Comparison of ENCODE assay signal across 17 mouse cellular contexts in genomic region chr14:32638485-32638884, GRCm38 (mm10). TPM values are rescaled to one million over a fixed set of nuclear protein-coding genes. Genes with fewer than 3 reads are reported as not detected.
"Had no signal": no experiment of that assay in that cellular context is flagged by ENCODE, and none has a peak within 500 bp of the region (broad histone marks: within the 10 kb centered on the region; RNA-seq: fewer than 3 reads in every experiment).

No protein-coding gene starts in this region.

- DNase-seq: liver, postnatal 0 days; lung, adult 2 months; lung, postnatal 14 days; lung, postnatal 36 days; midbrain, embryonic 14.5 days; retina, postnatal 1 day; right cerebral cortex, adult 18-20 months; right cerebral cortex, postnatal 25 days; right cerebral cortex, postnatal 4 days; spleen, adult 18-20 months; thymus, adult 2 months; thymus, postnatal 25 days; thymus, postnatal 4 days had no signal

- ATAC-seq: liver, postnatal 0 days; lung, postnatal 0 days; midbrain, embryonic 16.5 days had no signal

RNA-seq across cellular contexts. Expression of gene Prrxl1, which starts 39.3 kb away (rescaled TPM):
- total RNA-seq: megakaryocyte, adult 5-6 weeks; megakaryocyte-erythroid progenitor cell, adult 5-6 weeks had no signal

RNA-seq across cellular contexts. Expression of gene 3425401B19Rik, which starts 46.6 kb away (rescaled TPM):
- total RNA-seq: megakaryocyte, adult 5-6 weeks; megakaryocyte-erythroid progenitor cell, adult 5-6 weeks had no signal
